Mouse (Mus musculus) forebrain, embryonic 10.5 days (tissue): ENCODE measurements around the gene 2310034C09Rik. TPM values are rescaled to one million over a fixed set of nuclear protein-coding genes. Genes with fewer than 3 reads are reported as not detected.
"Not testable (repeated sequence)": the region's sequence is repeated elsewhere in the genome, so short reads cannot be mapped to it uniquely, and the experiment has no call there.

Experiments
- DNase-seq: peaks from one replicate; pipeline ENCODE4 v3.0.0-alpha.2; 2017; ENCODE audit warnings: low spot score; ENCODE audit errors: extremely low spot score
- H3K27ac ChIP-seq: fragments of 300-500 bp; sonication (generic); 2 replicates; pipeline ENCODE4 v1.5.1; 2016; ENCODE audit warnings: mild to moderate bottlenecking
- H3K27me3 ChIP-seq: fragments of 300-500 bp; sonication (generic); 2 replicates; pipeline ENCODE4 v1.6.1; 2016; ENCODE audit warnings: mild to moderate bottlenecking; ENCODE audit not compliant: poor library complexity, severe bottlenecking
- H3K36me3 ChIP-seq: fragments of 300-500 bp; sonication (generic); replicated peaks from 2 replicates; pipeline ENCODE4 v1.6.1; 2016; ENCODE audit warnings: mild to moderate bottlenecking, moderate library complexity
- H3K4me1 ChIP-seq: fragments of 300-500 bp; sonication (generic); 2 replicates; pipeline ENCODE4 v1.6.1; 2016
- H3K4me3 ChIP-seq: fragments of 300-500 bp; sonication (generic); 2 replicates; pipeline ENCODE4 v1.5.1; 2016; ENCODE audit warnings: mild to moderate bottlenecking, moderate library complexity
- H3K9me3 ChIP-seq: fragments of 300-500 bp; sonication (generic); 2 replicates; pipeline ENCODE4 v1.6.1; 2016; ENCODE audit warnings: mild to moderate bottlenecking, moderate library complexity
- WGBS: fragments of 180-500 bp; shearing (Covaris S2); methylation state at CpG from one replicate; pipeline ENCODE4 v1.1.7; 2016; 5-methylcytosine and 5-hydroxymethylcytosine counted together
- polyA plus RNA-seq: library from polyadenylated mRNA; unstranded; fragments of >200 nt; fragmentation: Nextera tagmentation; extraction: Ambion mirVana; gene quantifications from 2 replicates; pipeline ENCODE4 v1.2.1, GENCODE M21; 2016

Gene 2310034C09Rik
- polyA plus RNA-seq, result not detected in 2 replicates

GRCm38 (mm10) chr16:88758547-88758946 is at the start of gene 2310034C09Rik:
2310034C09Rik (plus strand) TSS chr16:88758847.
- not testable (repeated sequence) for DNase-seq, H3K9me3 ChIP-seq, H3K4me1 ChIP-seq, H3K27ac ChIP-seq, H3K36me3 ChIP-seq, H3K4me3 ChIP-seq, H3K27me3 ChIP-seq
- 98% methylated on average over 3 of the region's 3 CpGs for WGBS

GRCm38 (mm10) chr16:88710757-88711156 is 47.9 kb upstream of the 2310034C09Rik start:
- Histone ChIP-seq H3K27me3 (no peaks in the 10 kb centered on the region), H3K4me3 (no peak overlapping the region), H3K9me3 (no peaks in the 10 kb centered on the region), H3K27ac (no peak overlapping the region), H3K4me1 (no peaks in the 10 kb centered on the region), H3K36me3 (no peaks in the 10 kb centered on the region)
- no peak for DNase-seq
- WGBS, result 80% methylated on average over 4 of the region's 4 CpGs

- no peak overlapping the region for H3K27ac ChIP-seq
- H3K4me1 ChIP-seq, result no peaks in the 10 kb centered on the region
- no peaks in the 10 kb centered on the region for H3K36me3 ChIP-seq
- no peak overlapping the region for H3K4me3 ChIP-seq
- no peaks in the 10 kb centered on the region for H3K27me3 ChIP-seq
- no peaks in the 10 kb centered on the region for H3K9me3 ChIP-seq
- WGBS, result 86% methylated on average over 6 of the region's 6 CpGs
- DNase-seq, result no peak
Measured at GRCm38 (mm10) chr16:88711245-88711644, 47.4 kb upstream of the 2310034C09Rik start.

- no peaks in the 10 kb centered on the region for H3K9me3 ChIP-seq
- H3K4me1 ChIP-seq, result no peaks in the 10 kb centered on the region
- no peaks in the 10 kb centered on the region for H3K27me3 ChIP-seq
- H3K36me3 ChIP-seq, result no peaks in the 10 kb centered on the region
- H3K27ac ChIP-seq, result no peak overlapping the region
- no peak for DNase-seq
- H3K4me3 ChIP-seq, result no peak overlapping the region
Measured at GRCm38 (mm10) chr16:88716549-88716948, 42.1 kb upstream of the 2310034C09Rik start.

- H3K27ac ChIP-seq, result no peak overlapping the region
- no peaks in the 10 kb centered on the region for H3K27me3 ChIP-seq
- no peaks in the 10 kb centered on the region for H3K4me1 ChIP-seq
- 12% methylated on average over 1 of the region's 1 CpGs for WGBS
- no peak for DNase-seq
- H3K36me3 ChIP-seq, result no peaks in the 10 kb centered on the region
- no peaks in the 10 kb centered on the region for H3K9me3 ChIP-seq
- H3K4me3 ChIP-seq, result no peak overlapping the region
Measured at GRCm38 (mm10) chr16:88720031-88720430, 38.6 kb upstream of the 2310034C09Rik start.

- 88% methylated on average over 4 of the region's 4 CpGs for WGBS
- Histone ChIP-seq H3K4me3 (no peak within 1 kb of the TSS), H3K27me3 (no peaks in the 10 kb centered on the region), H3K27ac (no peak within 1 kb of the TSS), H3K4me1 (no peaks in the 10 kb centered on the region), H3K36me3 (no peaks in the 10 kb centered on the region), H3K9me3 (no peaks in the 10 kb centered on the region)
- no peak for DNase-seq
Measured at GRCm38 (mm10) chr16:88728812-88729275, 29.8 kb upstream of the 2310034C09Rik start, which contains the start of gene Krtap13-1. Krtap13-1 (plus strand) TSS chr16:88728862.

GRCm38 (mm10) chr16:88735391-88735790 is 23.3 kb upstream of the 2310034C09Rik start:
- DNase-seq, result no peak

GRCm38 (mm10) chr16:88744750-88745340 is 13.8 kb upstream of the 2310034C09Rik start:
- H3K27me3 ChIP-seq, result no peaks in the 10 kb centered on the region
- 89% methylated on average over 4 of the region's 4 CpGs for WGBS
- no peak overlapping the region for H3K27ac ChIP-seq
- H3K9me3 ChIP-seq, result no peaks in the 10 kb centered on the region
- H3K4me3 ChIP-seq, result no peak overlapping the region
- H3K4me1 ChIP-seq, result no peaks in the 10 kb centered on the region
- H3K36me3 ChIP-seq, result no peaks in the 10 kb centered on the region
- DNase-seq, result no peak

More at GRCm38 (mm10) chr16:88735391-88735790, 23.3 kb upstream of the 2310034C09Rik start:
- H3K9me3 ChIP-seq, result no peaks in the 10 kb centered on the region
- H3K36me3 ChIP-seq, result no peaks in the 10 kb centered on the region
- no peak overlapping the region for H3K4me3 ChIP-seq
- H3K4me1 ChIP-seq, result no peaks in the 10 kb centered on the region
- H3K27ac ChIP-seq, result no peak overlapping the region
- whole genome bisulfite sequencing, result 88% methylated on average over 2 of the region's 2 CpGs
- no peaks in the 10 kb centered on the region for H3K27me3 ChIP-seq

GRCm38 (mm10) chr16:88747943-88748342 is 10.7 kb upstream of the 2310034C09Rik start:
- Histone ChIP-seq H3K36me3 (no peaks in the 10 kb centered on the region), H3K4me1 (no peaks in the 10 kb centered on the region), H3K27me3 (no peaks in the 10 kb centered on the region), H3K9me3 (no peaks in the 10 kb centered on the region), H3K27ac (no peak overlapping the region), H3K4me3 (no peak overlapping the region)
- WGBS, result 79% methylated on average over 4 of the region's 4 CpGs
- no peak for DNase-seq

GRCm38 (mm10) chr16:88751535-88751934 is 7.1 kb upstream of the 2310034C09Rik start, which contains the start of gene Krtap13:
Krtap13 (minus strand) TSS chr16:88751635.
- H3K4me1 ChIP-seq, H3K9me3 ChIP-seq, H3K36me3 ChIP-seq, H3K4me3 ChIP-seq, DNase-seq, H3K27ac ChIP-seq, H3K27me3 ChIP-seq: not testable (repeated sequence)
- WGBS, result 81% methylated on average over 3 of the region's 3 CpGs

- Histone ChIP-seq H3K36me3 (no peaks in the 10 kb centered on the region), H3K9me3 (no peaks in the 10 kb centered on the region), H3K4me1 (no peaks in the 10 kb centered on the region), H3K4me3 (no peak within 1 kb of the TSS), H3K27me3 (no peaks in the 10 kb centered on the region), H3K27ac (no peak within 1 kb of the TSS)
- DNase-seq, result no peak
- WGBS, result 94% methylated on average over 2 of the region's 2 CpGs
Measured at GRCm38 (mm10) chr16:88774106-88774505, 15.5 kb downstream of the 2310034C09Rik start, which contains the start of gene 2310057N15Rik. 2310057N15Rik (minus strand) TSS chr16:88774206.

GRCm38 (mm10) chr16:88777596-88777995 is 18.9 kb downstream of the 2310034C09Rik start, which contains the start of gene Gm5965:
Gm5965 (plus strand) TSS chr16:88777896.
- Histone ChIP-seq H3K4me1 (no peaks in the 10 kb centered on the region), H3K27me3 (no peaks in the 10 kb centered on the region), H3K27ac (no peak within 1 kb of the TSS), H3K36me3 (no peaks in the 10 kb centered on the region), H3K9me3 (no peaks in the 10 kb centered on the region), H3K4me3 (no peak within 1 kb of the TSS)
- DNase-seq, result no peak
- 85% methylated on average over 6 of the region's 6 CpGs for WGBS

GRCm38 (mm10) chr16:88786786-88787185 is 28.1 kb downstream of the 2310034C09Rik start:
- Histone ChIP-seq H3K4me1 (no peaks in the 10 kb centered on the region), H3K27me3 (no peaks in the 10 kb centered on the region), H3K4me3 (no peak overlapping the region), H3K36me3 (no peaks in the 10 kb centered on the region), H3K27ac (no peak overlapping the region), H3K9me3 (no peaks in the 10 kb centered on the region)
- 91% methylated on average over 2 of the region's 2 CpGs for WGBS
- no peak for DNase-seq
